Mouse (Mus musculus): ENCODE data around the gene Hcar2.

Gene Hcar2

GRCm38 (mm10) chr5:123865365-123865764, at the start of gene Hcar2:
Hcar2 (minus strand) TSS chr5:123865499.
- no peak for DNase-seq

- DNase-seq: no peak
Measured at GRCm38 (mm10) chr5:123914852-123915251, 49.6 kb upstream of the Hcar2 start.

- no peak for DNase-seq
Measured at GRCm38 (mm10) chr5:123907631-123907977, 42.3 kb upstream of the Hcar2 start.

- peak; percentile 98 to 100 for DNase-seq
Measured at GRCm38 (mm10) chr5:123906976-123907630, 41.8 kb upstream of the Hcar2 start, which contains the start of gene Denr. Denr (plus strand) TSS chr5:123907175.

GRCm38 (mm10) chr5:123906146-123906975, 41.1 kb upstream of the Hcar2 start:
- no peak for DNase-seq

- DNase-seq: no peak
Measured at GRCm38 (mm10) chr5:123904059-123904672, 38.9 kb upstream of the Hcar2 start.

GRCm38 (mm10) chr5:123897352-123897751, 32.1 kb upstream of the Hcar2 start:
- peak in 1 of 2 experiments; percentile 11 for DNase-seq

GRCm38 (mm10) chr5:123896395-123896794, 31.1 kb upstream of the Hcar2 start:
- no peak for DNase-seq

- no peak for DNase-seq
Measured at GRCm38 (mm10) chr5:123893520-123893919, 28.2 kb upstream of the Hcar2 start.

GRCm38 (mm10) chr5:123891669-123892068, 26.4 kb upstream of the Hcar2 start:
- DNase-seq: no peak

- no peak for DNase-seq
Measured at GRCm38 (mm10) chr5:123890987-123891386, 25.7 kb upstream of the Hcar2 start.

GRCm38 (mm10) chr5:123890312-123890711, 25.0 kb upstream of the Hcar2 start:
- DNase-seq: no peak

GRCm38 (mm10) chr5:123886365-123886764, 21.1 kb upstream of the Hcar2 start:
- no peak for DNase-seq

- DNase-seq: no peak
Measured at GRCm38 (mm10) chr5:123884332-123884731, 19.0 kb upstream of the Hcar2 start.

GRCm38 (mm10) chr5:123883891-123884290, 18.6 kb upstream of the Hcar2 start:
- no peak for DNase-seq

GRCm38 (mm10) chr5:123880778-123881177, 15.5 kb upstream of the Hcar2 start:
- no peak for DNase-seq

- no peak for DNase-seq
Measured at GRCm38 (mm10) chr5:123879928-123880327, 14.6 kb upstream of the Hcar2 start, which contains the start of gene Hcar1. Hcar1 (minus strand) TSS chr5:123880020.

GRCm38 (mm10) chr5:123878056-123878455, 12.8 kb upstream of the Hcar2 start:
- DNase-seq: no peak

- no peak for DNase-seq
Measured at GRCm38 (mm10) chr5:123874177-123874576, 8.9 kb upstream of the Hcar2 start.

GRCm38 (mm10) chr5:123869615-123870014, 4.3 kb upstream of the Hcar2 start:
- DNase-seq: no peak

- no peak for DNase-seq
Measured at GRCm38 (mm10) chr5:123866457-123866856, 1.2 kb upstream of the Hcar2 start.

GRCm38 (mm10) chr5:123863934-123864333, 1.4 kb downstream of the Hcar2 start:
- DNase-seq: no peak
